Mouse (Mus musculus): ENCODE measurements around the gene Cadps2.

DNA sequence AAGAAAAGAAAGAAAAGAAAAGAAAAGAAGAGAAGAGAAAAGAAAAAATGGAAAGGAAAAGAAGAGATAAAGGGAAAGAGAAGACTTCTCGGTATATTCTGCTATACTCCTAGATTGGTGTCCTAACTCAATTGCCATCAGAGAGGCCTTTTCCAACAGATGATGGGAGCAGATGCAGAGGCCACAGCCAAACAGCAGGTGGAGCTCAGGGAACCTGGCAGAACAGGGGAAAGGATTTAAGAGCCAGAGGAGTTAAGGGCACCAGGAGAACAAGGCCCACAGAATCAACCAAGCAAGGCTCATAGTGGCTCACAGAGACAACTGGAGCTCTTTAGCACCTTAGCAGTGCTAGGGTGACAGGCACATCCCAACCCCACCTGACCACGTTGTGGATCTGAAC lies 366.5 kb downstream of the Cadps2 start:
- TF ChIP-seq CTCF (IDR thresholded peaks at IDR 0.05; ENCODE audit: low read depth, low read length) (peak; percentile 61), EP300 (IDR thresholded peaks at IDR 0.05; ENCODE audit: insufficient read depth, low read depth, low read length) (no peak), POLR2A (IDR thresholded peaks at IDR 0.05; ENCODE audit: insufficient read depth, low read length) (no peak)
